Mouse (Mus musculus): Measurements from ENCODE around the gene Slc25a11. TPM values are rescaled to one million over a fixed set of nuclear protein-coding genes. Genes with fewer than 3 reads are reported as not detected.

Gene Slc25a11
- polyA plus RNA-seq, 1 experiment from 2014 or later: 158 TPM

- under 1% methylated on average over 48 of the region's 48 CpGs for WGBS
- H3K27ac ChIP-seq (replicated peaks; ENCODE audit: low read depth, low read length): peak overlapping the region; percentile 96
- ATAC-seq (ENCODE audit: low FRiP score, low TSS enrichment): peak; percentile 56
- peak overlapping the region; percentile 97 for H3K9ac ChIP-seq (replicated peaks; ENCODE audit: low read length)
- H3K4me2 ChIP-seq (ENCODE audit: low read length): peak overlapping the region; percentile 86
- H3K4me3 ChIP-seq (replicated peaks; ENCODE audit: low read depth, low read length): peak overlapping the region; percentile 99
- H3K9me3 ChIP-seq (ENCODE audit: control insufficient read depth, low read length): no peaks in the 10 kb centered on the region
- H3K27me3 ChIP-seq (ENCODE audit: control insufficient read depth, insufficient read depth, low read length): no peaks in the 10 kb centered on the region
- peaks cover 28% of the 10 kb centered on the region for H3K4me1 ChIP-seq (ENCODE audit: control insufficient read depth, insufficient read depth, low read length)
- DNase-seq: peak; percentile 92
- H3K36me3 ChIP-seq (ENCODE audit: control insufficient read depth, insufficient read depth, low read length): peaks cover 30% of the 10 kb centered on the region
Observed at GRCm38 (mm10) chr11:70654923-70655570, 7.8 kb upstream of the Slc25a11 start.

GRCm38 (mm10) chr11:70654198-70654922 is 7.1 kb upstream of the Slc25a11 start, which contains the start of gene Pfn1:
TSS of gene Pfn1 (minus strand) at chr11:70654644.
- Histone ChIP-seq H3K9ac (replicated peaks; ENCODE audit: low read length) (peak within 1 kb of the TSS; percentile 97), H3K36me3 (ENCODE audit: control insufficient read depth, insufficient read depth, low read length) (peaks cover 37% of the 10 kb centered on the region), H3K9me3 (ENCODE audit: control insufficient read depth, low read length) (no peaks in the 10 kb centered on the region), H3K4me1 (ENCODE audit: control insufficient read depth, insufficient read depth, low read length) (peaks cover 28% of the 10 kb centered on the region), H3K27ac (replicated peaks; ENCODE audit: low read depth, low read length) (peak within 1 kb of the TSS; percentile 96), H3K4me3 (replicated peaks; ENCODE audit: low read depth, low read length) (peak within 1 kb of the TSS; percentile 99), H3K27me3 (ENCODE audit: control insufficient read depth, insufficient read depth, low read length) (no peaks in the 10 kb centered on the region), H3K4me2 (ENCODE audit: low read length) (peak within 1 kb of the TSS; percentile 86)
- under 1% methylated on average over 61 of the region's 61 CpGs for WGBS
- peak; percentile 90 for DNase-seq
- ATAC-seq (ENCODE audit: low FRiP score, low TSS enrichment): peak; percentile 57

- Histone ChIP-seq H3K9me3 (ENCODE audit: control insufficient read depth, low read length) (no peaks in the 10 kb centered on the region), H3K27ac (replicated peaks; ENCODE audit: low read depth, low read length) (peak overlapping the region; percentile 96), H3K4me1 (ENCODE audit: control insufficient read depth, insufficient read depth, low read length) (peaks cover 35% of the 10 kb centered on the region), H3K9ac (replicated peaks; ENCODE audit: low read length) (peak overlapping the region; percentile 97), H3K36me3 (ENCODE audit: control insufficient read depth, insufficient read depth, low read length) (peaks cover 43% of the 10 kb centered on the region), H3K4me2 (ENCODE audit: low read length) (peak overlapping the region; percentile 86), H3K27me3 (ENCODE audit: control insufficient read depth, insufficient read depth, low read length) (no peaks in the 10 kb centered on the region), H3K4me3 (replicated peaks; ENCODE audit: low read depth, low read length) (peak overlapping the region; percentile 99)
- peak; percentile 63 for ATAC-seq (ENCODE audit: low FRiP score, low TSS enrichment)
- DNase-seq: peak; percentile 82
- WGBS: 2% methylated on average over 58 of the region's 63 CpGs
Observed at GRCm38 (mm10) chr11:70653345-70654197, 6.3 kb upstream of the Slc25a11 start.

- peaks cover 41% of the 10 kb centered on the region for H3K4me1 ChIP-seq (ENCODE audit: control insufficient read depth, insufficient read depth, low read length)
Observed at GRCm38 (mm10) chr11:70652884-70653344, 5.6 kb upstream of the Slc25a11 start.

GRCm38 (mm10) chr11:70652029-70652883 is 5.0 kb upstream of the Slc25a11 start:
- peak overlapping the region; percentile 86 for H3K4me2 ChIP-seq (ENCODE audit: low read length)
- no peak overlapping the region for H3K9ac ChIP-seq (replicated peaks; ENCODE audit: low read length)
- H3K27ac ChIP-seq (replicated peaks; ENCODE audit: low read depth, low read length): no peak overlapping the region
- no peaks in the 10 kb centered on the region for H3K27me3 ChIP-seq (ENCODE audit: control insufficient read depth, insufficient read depth, low read length)
- H3K4me1 ChIP-seq (ENCODE audit: control insufficient read depth, insufficient read depth, low read length): peaks cover 43% of the 10 kb centered on the region
- H3K36me3 ChIP-seq (ENCODE audit: control insufficient read depth, insufficient read depth, low read length): peaks cover 43% of the 10 kb centered on the region
- ATAC-seq (ENCODE audit: low FRiP score, low TSS enrichment) (no peak), DNase-seq (no peak)
- H3K4me3 ChIP-seq (replicated peaks; ENCODE audit: low read depth, low read length): peak overlapping the region; percentile 99
- H3K9me3 ChIP-seq (ENCODE audit: control insufficient read depth, low read length): no peaks in the 10 kb centered on the region
- WGBS: 77% methylated on average over 12 of the region's 12 CpGs

More at GRCm38 (mm10) chr11:70652884-70653344, 5.6 kb upstream of the Slc25a11 start:
- peaks cover 43% of the 10 kb centered on the region for H3K36me3 ChIP-seq (ENCODE audit: control insufficient read depth, insufficient read depth, low read length)
- WGBS: 68% methylated on average over 6 of the region's 6 CpGs
- peak overlapping the region; percentile 86 for H3K4me2 ChIP-seq (ENCODE audit: low read length)
- H3K9me3 ChIP-seq (ENCODE audit: control insufficient read depth, low read length): no peaks in the 10 kb centered on the region
- DNase-seq (no peak), ATAC-seq (ENCODE audit: low FRiP score, low TSS enrichment) (no peak; the same call in 1 of the 2 replicates)
- H3K27ac ChIP-seq (replicated peaks; ENCODE audit: low read depth, low read length): peak overlapping the region; percentile 96; the same call in 1 of the 2 replicates
- H3K27me3 ChIP-seq (ENCODE audit: control insufficient read depth, insufficient read depth, low read length): no peaks in the 10 kb centered on the region
- peak overlapping the region; percentile 99 for H3K4me3 ChIP-seq (replicated peaks; ENCODE audit: low read depth, low read length)
- peak overlapping the region; percentile 97 for H3K9ac ChIP-seq (replicated peaks; ENCODE audit: low read length)

- WGBS: 85% methylated on average over 2 of the region's 2 CpGs
- ATAC-seq (ENCODE audit: low FRiP score, low TSS enrichment) (no peak), DNase-seq (no peak)
- no peak overlapping the region for H3K9ac ChIP-seq (replicated peaks; ENCODE audit: low read length)
- H3K4me2 ChIP-seq (ENCODE audit: low read length): no peak overlapping the region
- no peaks in the 10 kb centered on the region for H3K9me3 ChIP-seq (ENCODE audit: control insufficient read depth, low read length)
- no peak overlapping the region for H3K4me3 ChIP-seq (replicated peaks; ENCODE audit: low read depth, low read length)
- H3K27me3 ChIP-seq (ENCODE audit: control insufficient read depth, insufficient read depth, low read length): no peaks in the 10 kb centered on the region
- H3K27ac ChIP-seq (replicated peaks; ENCODE audit: low read depth, low read length): no peak overlapping the region
- H3K4me1 ChIP-seq (ENCODE audit: control insufficient read depth, insufficient read depth, low read length): peaks cover 39% of the 10 kb centered on the region
- H3K36me3 ChIP-seq (ENCODE audit: control insufficient read depth, insufficient read depth, low read length): peaks cover 43% of the 10 kb centered on the region
Observed at GRCm38 (mm10) chr11:70651391-70651790, 4.1 kb upstream of the Slc25a11 start.

- peaks cover 42% of the 10 kb centered on the region for H3K4me1 ChIP-seq (ENCODE audit: control insufficient read depth, insufficient read depth, low read length)
- H3K27me3 ChIP-seq (ENCODE audit: control insufficient read depth, insufficient read depth, low read length): no peaks in the 10 kb centered on the region
- no peak for ATAC-seq (ENCODE audit: low FRiP score, low TSS enrichment)
- no peak overlapping the region for H3K4me3 ChIP-seq (replicated peaks; ENCODE audit: low read depth, low read length)
- WGBS: 86% methylated on average over 12 of the region's 12 CpGs
- H3K9ac ChIP-seq (replicated peaks; ENCODE audit: low read length): no peak overlapping the region
- H3K4me2 ChIP-seq (ENCODE audit: low read length): no peak overlapping the region
- H3K36me3 ChIP-seq (ENCODE audit: control insufficient read depth, insufficient read depth, low read length): peaks cover 43% of the 10 kb centered on the region
- no peaks in the 10 kb centered on the region for H3K9me3 ChIP-seq (ENCODE audit: control insufficient read depth, low read length)
- no peak overlapping the region for H3K27ac ChIP-seq (replicated peaks; ENCODE audit: low read depth, low read length)
- no peak for DNase-seq
Observed at GRCm38 (mm10) chr11:70650322-70651175, 3.3 kb upstream of the Slc25a11 start.

Measured in midbrain, embryonic 14.5 days (tissue).